Mouse (Mus musculus) stomach, embryonic 14.5 days (tissue): Measurements from ENCODE around the gene Rangap1. TPM values are rescaled to one million over a fixed set of nuclear protein-coding genes. Genes with fewer than 3 reads are reported as not detected.

ENCODE experiments used
- ATAC-seq: fragments of 200-750 bp; cut with Nextera tagmentation; 2 replicates; pipeline ENCODE4 v1.8.0; 2017; ENCODE audit warnings: low read depth, moderate TSS enrichment; ENCODE audit not compliant: insufficient number of reproducible peaks, insufficient read depth, low FRiP score
- H3K27ac ChIP-seq: fragments of 300-500 bp; sonication (generic); 2 replicates; pipeline ENCODE4 v1.5.1; 2014; ENCODE audit warnings: mild to moderate bottlenecking, low read length, moderate library complexity, mixed read lengths
- H3K27me3 ChIP-seq: fragments of 300-500 bp; sonication (generic); 2 replicates; pipeline ENCODE4 v1.6.1; 2014; ENCODE audit warnings: low read length, control low read depth, mixed read lengths; ENCODE audit not compliant: control insufficient read depth, insufficient read depth
- H3K36me3 ChIP-seq: fragments of 300-500 bp; sonication (generic); 2 replicates; pipeline ENCODE4 v1.6.1; 2014; ENCODE audit warnings: mild to moderate bottlenecking, control low read depth, low read length, moderate library complexity, mixed read lengths; ENCODE audit not compliant: control insufficient read depth, insufficient read depth
- H3K4me1 ChIP-seq: fragments of 300-500 bp; sonication (generic); 2 replicates; pipeline ENCODE4 v1.6.1; 2014; ENCODE audit warnings: low read length, control low read depth, mixed read lengths; ENCODE audit not compliant: control insufficient read depth, insufficient read depth
- H3K4me2 ChIP-seq: fragments of 300-500 bp; sonication (generic); replicated peaks from 2 replicates; pipeline ENCODE4 v1.6.1; 2014; ENCODE audit warnings: low read depth, low read length, control low read depth
- H3K4me3 ChIP-seq: fragments of 300-500 bp; sonication (generic); 2 replicates; pipeline ENCODE4 v1.5.1; 2014; ENCODE audit warnings: low read depth, low read length, control low read depth
- H3K9ac ChIP-seq: fragments of 300-500 bp; sonication (generic); replicated peaks from 2 replicates; pipeline ENCODE4 v1.6.1; 2014; ENCODE audit warnings: low read depth, mild to moderate bottlenecking, control low read depth, low read length, moderate library complexity, mixed read lengths
- H3K9me3 ChIP-seq: fragments of 300-500 bp; sonication (generic); 2 replicates; pipeline ENCODE4 v1.6.1; 2016; ENCODE audit warnings: low read depth, low read length, control low read depth; ENCODE audit not compliant: control insufficient read depth
- WGBS: fragments of 180-500 bp; shearing (Covaris S2); extraction: QIAGEN DNeasy Blood & Tissue Kit; methylation state at CpG from one replicate; pipeline ENCODE4 v1.1.7; 2014; 5-methylcytosine and 5-hydroxymethylcytosine counted together
- polyA plus RNA-seq: library from polyadenylated mRNA; unstranded; fragments of >200 nt; fragmentation: Nextera tagmentation; extraction: Ambion mirVana; gene quantifications from 2 replicates; pipeline ENCODE4 v1.2.1, GENCODE M21; 2014

Gene Rangap1
- polyA plus RNA-seq, 1 experiment from 2014 or later = 90.9 TPM

DNA sequence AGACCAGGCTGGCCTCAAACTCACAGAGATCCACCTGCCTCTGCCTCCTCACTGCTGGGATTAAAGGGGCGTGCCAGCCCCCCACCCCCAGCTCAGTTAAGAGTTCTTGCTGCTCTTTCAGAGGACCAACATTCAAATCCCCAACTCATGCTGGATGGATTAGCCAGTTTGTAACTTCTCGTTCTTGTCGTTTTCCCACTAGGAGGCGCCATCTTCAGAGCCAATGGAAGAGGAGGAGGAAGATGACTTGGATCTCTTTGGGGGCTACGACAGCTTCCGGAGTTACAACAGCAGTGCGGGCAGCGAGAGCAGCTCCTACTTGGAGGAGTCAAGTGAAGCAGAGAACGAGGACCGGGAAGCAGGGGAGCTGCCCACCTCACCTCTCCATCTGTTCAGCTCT is 78.4 kb downstream of the Rangap1 start:
- Histone ChIP-seq H3K9ac (no peak overlapping the region), H3K9me3 (no peaks in the 10 kb centered on the region), H3K27me3 (no peaks in the 10 kb centered on the region), H3K4me2 (no peak overlapping the region), H3K4me1 (0 out of 2 replicates have a peak, but pooled peaks cover 4% of the 10 kb centered on the region), H3K36me3 (peaks cover 27% of the 10 kb centered on the region), H3K4me3 (no peak overlapping the region), H3K27ac (no peak overlapping the region)
- no peak for ATAC-seq
- WGBS = 91% methylated on average over 10 of the region's 10 CpGs

DNA sequence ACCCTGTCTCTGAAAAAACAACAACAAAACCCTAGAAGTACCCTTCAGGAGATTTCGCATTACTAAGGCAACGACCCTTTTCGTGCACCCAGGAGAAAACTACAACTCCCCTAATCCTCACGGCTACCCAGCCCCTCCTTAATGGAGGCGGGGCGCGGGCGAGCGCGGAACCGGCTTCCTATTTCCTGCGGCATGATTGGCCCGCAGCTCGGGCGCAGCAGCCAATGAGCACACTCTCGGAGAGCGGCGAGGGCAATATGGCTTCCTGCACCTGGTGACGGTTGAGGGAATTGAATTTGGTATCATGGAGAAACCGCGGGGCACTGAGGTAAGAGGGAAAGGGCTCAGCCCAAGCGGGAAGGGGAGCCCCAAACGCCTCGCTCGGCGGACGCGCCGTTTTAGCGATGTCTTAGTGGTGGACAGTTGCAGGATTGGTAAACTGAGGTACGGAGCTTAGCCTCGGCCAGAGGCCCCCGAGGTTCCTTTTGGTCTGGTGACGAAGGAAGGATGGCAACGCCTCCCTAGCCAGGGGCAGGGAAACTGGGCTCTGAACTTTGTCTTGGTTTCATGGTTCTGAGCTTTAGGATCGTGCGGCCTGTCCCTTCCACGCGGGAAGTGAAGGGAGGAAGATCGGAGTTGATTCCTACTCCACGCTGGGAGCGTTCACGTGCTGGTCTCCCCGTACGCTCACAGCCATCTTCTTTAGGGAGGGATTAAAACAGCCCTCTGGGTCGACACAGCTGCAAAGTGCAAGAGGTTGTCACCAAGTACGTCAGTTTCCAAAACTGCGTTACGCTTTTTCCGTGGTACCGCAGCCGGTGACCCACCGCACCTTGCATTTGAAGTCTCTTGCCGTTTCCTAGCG is 81.4 kb downstream of the Rangap1 start, which contains the start of gene L3mbtl2:
L3mbtl2 (plus strand) TSS at position 193 of the 865 bp plus-strand sequence.
- no peaks in the 10 kb centered on the region for H3K9me3 ChIP-seq
- WGBS = under 1% methylated on average over 55 of the region's 55 CpGs
- H3K4me3 ChIP-seq = peak within 1 kb of the TSS; percentile 81
- 0 out of 2 replicates have a peak, but pooled peaks cover 4% of the 10 kb centered on the region for H3K4me1 ChIP-seq
- H3K27ac ChIP-seq = no peak within 1 kb of the TSS
- ATAC-seq = peak; percentile 99
- no peaks in the 10 kb centered on the region for H3K27me3 ChIP-seq
- peak within 1 kb of the TSS; percentile 71 for H3K4me2 ChIP-seq
- peaks cover 13% of the 10 kb centered on the region for H3K36me3 ChIP-seq
- peak within 1 kb of the TSS; percentile 52 for H3K9ac ChIP-seq

DNA sequence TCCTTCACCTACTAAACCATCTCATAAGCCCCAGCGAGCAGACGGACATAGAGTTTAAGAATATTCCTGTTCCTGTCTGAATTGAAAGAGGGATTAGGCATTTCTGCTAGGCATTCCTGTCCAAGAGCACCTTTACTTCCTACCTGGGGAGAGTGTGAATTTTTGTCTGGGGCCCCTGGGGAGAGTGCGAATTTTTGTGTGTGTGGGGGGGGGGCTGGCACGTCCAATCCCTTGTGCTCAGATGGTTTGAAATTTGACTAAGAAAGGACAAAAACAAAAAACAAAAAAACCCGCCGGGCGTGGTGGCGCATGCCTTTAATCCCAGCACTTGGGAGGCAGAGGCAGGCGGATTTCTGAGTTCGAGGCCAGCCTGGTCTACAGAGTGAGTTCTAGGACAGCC is 82.0 kb downstream of the Rangap1 start:
- ATAC-seq = no peak

DNA sequence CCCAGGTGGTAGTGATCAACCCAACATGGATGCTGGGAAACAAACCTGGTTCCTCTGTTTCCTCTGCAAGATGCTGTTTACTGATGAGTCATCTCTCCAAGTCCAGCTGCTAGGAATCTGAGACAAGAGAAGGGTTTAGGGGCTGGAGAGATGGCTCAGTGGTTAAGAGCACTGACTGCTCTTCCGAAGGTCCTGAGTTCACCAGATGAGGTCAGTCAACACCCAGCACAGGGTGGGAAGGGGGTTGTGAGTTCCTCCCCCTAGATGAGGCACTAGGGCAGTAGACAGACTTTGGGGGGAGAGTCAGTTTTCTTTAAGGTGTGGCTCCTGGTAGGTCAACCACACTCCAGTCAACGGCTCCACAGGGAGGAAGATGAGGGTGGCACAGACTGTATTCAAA is 83.6 kb downstream of the Rangap1 start:
- WGBS = 87% methylated on average over 2 of the region's 2 CpGs
- H3K4me1 ChIP-seq = 0 out of 2 replicates have a peak, but pooled peaks cover 4% of the 10 kb centered on the region
- no peak overlapping the region for H3K27ac ChIP-seq

More for the DNA sequence above, 82.0 kb downstream of the Rangap1 start:
- Histone ChIP-seq H3K4me2 (peak overlapping the region; percentile 71), H3K36me3 (peaks cover 7% of the 10 kb centered on the region; the same call in 1 of the 2 replicates), H3K27me3 (no peaks in the 10 kb centered on the region), H3K4me3 (peak overlapping the region; percentile 81), H3K4me1 (0 out of 2 replicates have a peak, but pooled peaks cover 4% of the 10 kb centered on the region), H3K27ac (no peak overlapping the region), H3K9me3 (no peaks in the 10 kb centered on the region), H3K9ac (no peak overlapping the region)
- whole genome bisulfite sequencing = 61% methylated on average over 10 of the region's 10 CpGs

More for the DNA sequence above, 83.6 kb downstream of the Rangap1 start:
- no peak for ATAC-seq
- Histone ChIP-seq H3K4me2 (no peak overlapping the region), H3K27me3 (no peaks in the 10 kb centered on the region), H3K4me3 (no peak overlapping the region), H3K36me3 (no peaks in the 10 kb centered on the region), H3K9ac (no peak overlapping the region), H3K9me3 (no peaks in the 10 kb centered on the region)

Other genes with a start within 250 kb of the Rangap1 start
- 32.6 and 39.7 TPM in 2 replicates for gene Ep300, start 160.2 kb downstream of the Rangap1 start, polyA plus RNA-seq
- 18.0 and 19.1 TPM in 2 replicates for gene L3mbtl2, start 81.6 kb downstream of the Rangap1 start, polyA plus RNA-seq
- 3.0 and 4.7 TPM in 2 replicates for gene Chadl, start 48.2 kb downstream of the Rangap1 start, polyA plus RNA-seq
- gene Zc3h7b, start 473 bp downstream of the Rangap1 start, polyA plus RNA-seq = 35.5 and 46.2 TPM in 2 replicates
- 23.7 and 25.6 TPM in 2 replicates for gene Tef, start 56.9 kb upstream of the Rangap1 start, polyA plus RNA-seq
- 24.5 and 25.1 TPM in 2 replicates for gene Tob2, start 113.3 kb upstream of the Rangap1 start, polyA plus RNA-seq
- 153 and 157 TPM in 2 replicates for gene Phf5a, start 126.4 kb upstream of the Rangap1 start, polyA plus RNA-seq
- 136 and 144 TPM in 2 replicates for gene Aco2, start 126.8 kb upstream of the Rangap1 start, polyA plus RNA-seq
- gene Polr3h, start 180.7 kb upstream of the Rangap1 start, polyA plus RNA-seq = 62.7 and 68.0 TPM in 2 replicates
- gene Csdc2, start 191.2 kb upstream of the Rangap1 start, polyA plus RNA-seq = 15.7 and 18.3 TPM in 2 replicates
- 29.9 and 37.2 TPM in 2 replicates for gene Pmm1, start 215.4 kb upstream of the Rangap1 start, polyA plus RNA-seq
- not detected in 2 replicates for gene 1700029P11Rik, start 235.0 kb upstream of the Rangap1 start, polyA plus RNA-seq
- gene Xrcc6, start 242.3 kb upstream of the Rangap1 start, polyA plus RNA-seq = 75.4 and 90.0 TPM in 2 replicates